Mouse (Mus musculus) liver, postnatal 0 days (tissue): Measurements from ENCODE around the gene Il5ra. TPM values are rescaled to one million over a fixed set of nuclear protein-coding genes. Genes with fewer than 3 reads are reported as not detected.

Experiments
- ATAC-seq: fragments of 200-750 bp; cut with Nextera tagmentation; 2 replicates; pipeline ENCODE4 v1.8.0; 2017; ENCODE audit warnings: mild to moderate bottlenecking, moderate library complexity
- DNase-seq: peaks from one replicate; pipeline ENCODE4 v3.0.0-alpha.2; 2016
- H3K27ac ChIP-seq: fragments of 300-500 bp; sonication (generic); 2 replicates; pipeline ENCODE4 v1.5.1; 2014; ENCODE audit warnings: antibody characterized with exemption, moderate library complexity, mild to moderate bottlenecking, low read depth
- H3K27me3 ChIP-seq: fragments of 300-500 bp; sonication (generic); 2 replicates; pipeline ENCODE4 v1.6.1; 2014; ENCODE audit warnings: low read length, control low read depth, mixed read lengths; ENCODE audit not compliant: insufficient read depth
- H3K36me3 ChIP-seq: fragments of 300-500 bp; sonication (generic); replicated peaks from 2 replicates; pipeline ENCODE4 v1.6.1; 2014; ENCODE audit warnings: mild to moderate bottlenecking, control low read depth, low read length, moderate library complexity, mixed read lengths; ENCODE audit not compliant: insufficient read depth
- H3K4me1 ChIP-seq: fragments of 300-500 bp; sonication (generic); 2 replicates; pipeline ENCODE4 v1.6.1; 2014; ENCODE audit warnings: antibody characterized with exemption, mild to moderate bottlenecking, control low read depth; ENCODE audit not compliant: insufficient read depth
- H3K4me2 ChIP-seq: fragments of 300-500 bp; sonication (generic); 2 replicates; pipeline ENCODE4 v1.6.1; 2014; ENCODE audit warnings: low read depth, mild to moderate bottlenecking, low read length, moderate library complexity, mixed read lengths
- H3K4me3 ChIP-seq: fragments of 300-500 bp; sonication (generic); 2 replicates; pipeline ENCODE4 v1.5.1; 2014; ENCODE audit warnings: low read depth, low read length
- H3K9ac ChIP-seq: fragments of 300-500 bp; sonication (generic); replicated peaks from 2 replicates; pipeline ENCODE4 v1.6.1; 2014; ENCODE audit warnings: mild to moderate bottlenecking, moderate library complexity
- H3K9me3 ChIP-seq: fragments of 300-500 bp; sonication (generic); 2 replicates; pipeline ENCODE4 v1.6.1; 2016; ENCODE audit warnings: mild to moderate bottlenecking, control low read depth, low read length, mixed read lengths
- CTCF ChIP-seq: sonication (generic); IDR thresholded peaks from 2 replicates; pipeline ENCODE4 v1.5.1; 2016; ENCODE audit warnings: antibody characterized with exemption, low read depth
- EP300 ChIP-seq: IDR thresholded peaks from 2 replicates; pipeline ENCODE4 v1.6.1; 2016; ENCODE audit warnings: antibody characterized with exemption, low read depth, mild to moderate bottlenecking
- WGBS: fragments of 180-500 bp; shearing (Covaris S2); extraction: QIAGEN DNeasy Blood & Tissue Kit; methylation state at CpG from one replicate; pipeline ENCODE4 v1.1.7; 2014; ENCODE audit not compliant: insufficient replicate concordance; 5-methylcytosine and 5-hydroxymethylcytosine counted together
- polyA plus RNA-seq: library from polyadenylated mRNA; unstranded; fragments of >200 nt; fragmentation: Nextera tagmentation; extraction: Ambion mirVana; gene quantifications from 2 replicates; pipeline ENCODE4 v1.2.1, GENCODE M21; 2015

Gene Il5ra
- polyA plus RNA-seq, 1 experiment from 2014 or later, result 0.12 TPM

- Histone ChIP-seq H3K36me3 (no peaks in the 10 kb centered on the region), H3K4me3 (no peak overlapping the region), H3K27ac (no peak overlapping the region), H3K4me1 (no peaks in the 10 kb centered on the region), H3K9ac (no peak overlapping the region), H3K4me2 (no peak overlapping the region), H3K9me3 (no peaks in the 10 kb centered on the region), H3K27me3 (no peaks in the 10 kb centered on the region)
- ATAC-seq (no peak), DNase-seq (no peak)
- 51% methylated on average over 7 of the region's 7 CpGs for WGBS
- TF ChIP-seq EP300 (no peak), CTCF (no peak)
Observed at GRCm38 (mm10) chr6:106745673-106746394, 3.0 kb downstream of the Il5ra start.

GRCm38 (mm10) chr6:106743556-106744233, 5.1 kb downstream of the Il5ra start:
- H3K27me3 ChIP-seq, result no peaks in the 10 kb centered on the region
- no peak overlapping the region for H3K9ac ChIP-seq
- no peaks in the 10 kb centered on the region for H3K36me3 ChIP-seq
- TF ChIP-seq CTCF (no peak), EP300 (no peak)
- DNase-seq (no peak), ATAC-seq (no peak)
- no peaks in the 10 kb centered on the region for H3K4me1 ChIP-seq
- no peak overlapping the region for H3K27ac ChIP-seq
- no peak overlapping the region for H3K4me3 ChIP-seq
- 63% methylated on average over 7 of the region's 7 CpGs for WGBS
- H3K9me3 ChIP-seq, result no peaks in the 10 kb centered on the region
- H3K4me2 ChIP-seq, result no peak overlapping the region

GRCm38 (mm10) chr6:106740244-106740825, 8.5 kb downstream of the Il5ra start:
- H3K9me3 ChIP-seq, result no peaks in the 10 kb centered on the region
- no peaks in the 10 kb centered on the region for H3K27me3 ChIP-seq
- no peak overlapping the region for H3K27ac ChIP-seq
- DNase-seq (no peak), ATAC-seq (no peak)
- WGBS, result 71% methylated on average over 1 of the region's 1 CpGs
- no peak for TF ChIP-seq CTCF
- no peak overlapping the region for H3K4me3 ChIP-seq
- no peak overlapping the region for H3K9ac ChIP-seq
- no peak overlapping the region for H3K4me2 ChIP-seq
- no peaks in the 10 kb centered on the region for H3K36me3 ChIP-seq
- no peaks in the 10 kb centered on the region for H3K4me1 ChIP-seq

- H3K9me3 ChIP-seq, result no peaks in the 10 kb centered on the region
- no peaks in the 10 kb centered on the region for H3K27me3 ChIP-seq
- H3K9ac ChIP-seq, result no peak overlapping the region
- WGBS, result 68% methylated on average over 3 of the region's 3 CpGs
- no peak overlapping the region for H3K27ac ChIP-seq
- no peak overlapping the region for H3K4me2 ChIP-seq
- no peaks in the 10 kb centered on the region for H3K4me1 ChIP-seq
- H3K4me3 ChIP-seq, result no peak overlapping the region
- H3K36me3 ChIP-seq, result no peaks in the 10 kb centered on the region
- no peak for TF ChIP-seq EP300
- TF ChIP-seq CTCF, result no peak
- DNase-seq, result no peak
- ATAC-seq, result no peak
Observed at GRCm38 (mm10) chr6:106738229-106738628, 10.6 kb downstream of the Il5ra start.

- no peak for ATAC-seq
- Histone ChIP-seq H3K4me2 (no peak overlapping the region), H3K27ac (no peak overlapping the region), H3K36me3 (no peaks in the 10 kb centered on the region), H3K27me3 (no peaks in the 10 kb centered on the region), H3K9me3 (no peaks in the 10 kb centered on the region), H3K4me3 (no peak overlapping the region), H3K4me1 (no peaks in the 10 kb centered on the region), H3K9ac (no peak overlapping the region)
- 39% methylated on average over 4 of the region's 4 CpGs for WGBS
- TF ChIP-seq CTCF, result no peak
- no peak for TF ChIP-seq EP300
- no peak for DNase-seq
Observed at GRCm38 (mm10) chr6:106732563-106732962, 16.3 kb downstream of the Il5ra start.

- TF ChIP-seq CTCF (no peak), EP300 (no peak)
- no peak overlapping the region for H3K9ac ChIP-seq
- no peaks in the 10 kb centered on the region for H3K9me3 ChIP-seq
- H3K4me1 ChIP-seq, result no peaks in the 10 kb centered on the region
- DNase-seq (no peak), ATAC-seq (no peak)
- no peak overlapping the region for H3K4me3 ChIP-seq
- H3K27me3 ChIP-seq, result no peaks in the 10 kb centered on the region
- H3K4me2 ChIP-seq, result no peak overlapping the region
- whole genome bisulfite sequencing, result 60% methylated on average over 4 of the region's 4 CpGs
- no peaks in the 10 kb centered on the region for H3K36me3 ChIP-seq
- H3K27ac ChIP-seq, result no peak overlapping the region
Observed at GRCm38 (mm10) chr6:106729682-106730314, 19.0 kb downstream of the Il5ra start.
